Mouse (Mus musculus): ENCODE results near the gene Eif2ak4.

DNA sequence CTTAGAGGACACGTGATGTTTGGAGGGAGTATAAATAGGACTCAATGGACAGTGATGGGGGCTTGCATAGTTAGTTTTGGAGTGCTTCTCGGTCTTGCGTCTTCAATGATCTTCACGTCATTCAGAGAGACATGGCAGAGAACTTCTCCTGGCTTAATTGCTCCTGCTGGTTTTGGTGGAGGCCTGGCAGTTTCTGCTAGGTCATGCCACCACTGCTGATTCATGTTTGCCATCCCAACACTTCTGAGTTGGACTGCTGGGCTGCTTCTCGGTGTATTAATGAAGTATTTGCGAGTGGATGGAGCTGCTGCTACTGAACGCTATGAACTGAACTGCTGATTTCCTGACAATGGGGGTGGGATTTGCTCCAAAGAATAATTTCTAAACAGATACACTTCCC, 92.5 kb downstream of the Eif2ak4 start:
- no peak for TF ChIP-seq CTCF (IDR thresholded peaks at IDR 0.05; ENCODE audit: extremely low read depth, insufficient read length, insufficient replicate concordance, low read depth, low read length)
- no peak for TF ChIP-seq POLR2A (IDR thresholded peaks at IDR 0.05; ENCODE audit: low read depth, low read length)

Data from small intestine, adult 2 months (tissue).